Mouse (Mus musculus) lung, embryonic 14.5 days (tissue): Measurements from ENCODE around the gene Abca2. TPM values are rescaled to one million over a fixed set of nuclear protein-coding genes. Genes with fewer than 3 reads are reported as not detected.
"Not testable (repeated sequence)": the region's sequence is repeated elsewhere in the genome, so short reads cannot be mapped to it uniquely, and the experiment has no call there.

Experiments
- ATAC-seq: fragments of 200-750 bp; cut with Nextera tagmentation; 2 replicates; pipeline ENCODE4 v1.8.0; 2017; ENCODE audit warnings: mild to moderate bottlenecking, moderate TSS enrichment, moderate library complexity; ENCODE audit not compliant: insufficient read depth
- DNase-seq: peaks from one replicate; pipeline ENCODE4 v3.0.0-alpha.2; 2015
- H3K27ac ChIP-seq: fragments of 300-500 bp; sonication (generic); 2 replicates; pipeline ENCODE4 v1.5.1; 2014; ENCODE audit warnings: low read depth, mild to moderate bottlenecking, moderate library complexity
- H3K27me3 ChIP-seq: fragments of 300-500 bp; sonication (generic); 2 replicates; pipeline ENCODE4 v1.6.1; 2014; ENCODE audit warnings: low read length, control low read depth; ENCODE audit not compliant: insufficient read depth
- H3K36me3 ChIP-seq: fragments of 300-500 bp; sonication (generic); 2 replicates; pipeline ENCODE4 v1.6.1; 2014; ENCODE audit warnings: control low read depth; ENCODE audit not compliant: insufficient read depth
- H3K4me1 ChIP-seq: fragments of 300-500 bp; sonication (generic); 2 replicates; pipeline ENCODE4 v1.6.1; 2014; ENCODE audit warnings: antibody characterized with exemption, control low read depth; ENCODE audit not compliant: insufficient read depth
- H3K4me2 ChIP-seq: fragments of 300-500 bp; sonication (generic); 2 replicates; pipeline ENCODE4 v1.6.1; 2014; ENCODE audit warnings: mild to moderate bottlenecking
- H3K4me3 ChIP-seq: fragments of 300-500 bp; sonication (generic); 2 replicates; pipeline ENCODE4 v1.5.1; 2014; ENCODE audit warnings: low read depth, low read length
- H3K9ac ChIP-seq: fragments of 300-500 bp; sonication (generic); 2 replicates; pipeline ENCODE4 v1.6.1; 2014
- H3K9me3 ChIP-seq: fragments of 300-500 bp; sonication (generic); 2 replicates; pipeline ENCODE4 v1.6.1; 2016; ENCODE audit warnings: low read depth, low read length, control low read depth
- CTCF ChIP-seq: IDR thresholded peaks from 2 replicates; pipeline ENCODE4 v1.5.1; 2016; ENCODE audit warnings: antibody characterized with exemption, low read depth
- WGBS: fragments of 180-500 bp; shearing (Covaris S2); extraction: QIAGEN DNeasy Blood & Tissue Kit; methylation state at CpG from one replicate; pipeline ENCODE4 v1.1.7; 2014; 5-methylcytosine and 5-hydroxymethylcytosine counted together
- polyA plus RNA-seq: library from polyadenylated mRNA; unstranded; fragments of >200 nt; fragmentation: Nextera tagmentation; extraction: Ambion mirVana; gene quantifications from 2 replicates; pipeline ENCODE4 v1.2.1, GENCODE M21; 2014

Abca2 gene
- polyA plus RNA-seq, 1 experiment from 2014 or later, result 3.9 TPM

DNA sequence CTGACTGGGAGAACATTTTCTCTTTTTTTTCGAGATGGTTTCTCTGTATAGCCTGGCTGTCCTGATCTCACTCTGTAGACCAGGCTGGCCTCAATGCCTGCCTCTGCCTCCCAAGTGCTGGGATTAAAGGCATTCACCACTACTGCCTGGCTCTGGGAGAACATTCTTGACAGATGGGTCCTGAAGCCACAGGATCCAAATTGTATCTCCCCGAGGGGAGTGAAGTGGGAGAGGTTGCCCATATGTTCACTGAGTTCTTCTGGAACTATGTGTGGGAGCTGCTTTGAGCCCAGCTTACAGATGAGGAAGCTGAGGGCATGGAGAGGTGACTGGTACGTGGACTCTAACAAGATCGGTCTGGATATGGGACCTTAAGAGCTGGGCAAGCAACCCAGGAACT, 24.5 kb upstream of the Abca2 start:
- DNase-seq, result no peak
- Histone ChIP-seq H3K9me3 (no peaks in the 10 kb centered on the region), H3K27ac (no peak overlapping the region), H3K4me2 (no peak overlapping the region), H3K27me3 (peaks cover 56% of the 10 kb centered on the region), H3K9ac (no peak overlapping the region), H3K4me3 (no peak overlapping the region), H3K36me3 (no peaks in the 10 kb centered on the region), H3K4me1 (no peaks in the 10 kb centered on the region)
- TF ChIP-seq CTCF, result no peak
- 78% methylated on average over 4 of the region's 4 CpGs for WGBS
- no peak for ATAC-seq

GRCm38 (mm10) chr2:25408908-25409307, 19.6 kb upstream of the Abca2 start:
- ATAC-seq (no peak), DNase-seq (no peak)
- WGBS, result 68% methylated on average over 10 of the region's 10 CpGs
- H3K4me2 ChIP-seq, result no peak overlapping the region
- H3K9ac ChIP-seq, result no peak overlapping the region
- no peaks in the 10 kb centered on the region for H3K36me3 ChIP-seq
- TF ChIP-seq CTCF, result no peak
- no peak overlapping the region for H3K4me3 ChIP-seq
- H3K4me1 ChIP-seq, result no peaks in the 10 kb centered on the region
- peaks cover 7% of the 10 kb centered on the region for H3K27me3 ChIP-seq
- H3K27ac ChIP-seq, result no peak overlapping the region
- H3K9me3 ChIP-seq, result no peaks in the 10 kb centered on the region

DNA sequence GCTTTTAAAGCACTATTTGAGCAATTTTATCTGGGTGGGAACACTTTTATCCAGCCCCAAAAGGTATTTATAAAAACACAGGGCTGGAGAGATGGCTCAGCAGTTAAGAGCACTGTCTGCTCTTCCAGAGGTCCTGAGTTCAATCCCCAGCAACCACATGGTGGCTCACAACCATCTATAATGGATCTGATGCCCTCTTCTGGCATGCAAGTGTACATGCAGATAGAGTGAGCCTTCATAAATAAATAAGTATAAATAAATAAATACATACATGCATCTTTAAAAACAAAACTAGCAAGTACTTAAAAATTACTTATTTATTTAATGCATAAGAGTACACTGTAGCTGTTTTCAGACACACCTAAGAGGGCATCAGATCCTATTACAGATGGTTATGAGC, 15.1 kb upstream of the Abca2 start:
- H3K36me3 ChIP-seq, result not testable (repeated sequence)

GRCm38 (mm10) chr2:25417426-25417825, 11.1 kb upstream of the Abca2 start:
- no peak for TF ChIP-seq CTCF
- Histone ChIP-seq H3K4me2 (no peak overlapping the region), H3K27me3 (no peaks in the 10 kb centered on the region; the same call in 1 of the 2 replicates), H3K9me3 (no peaks in the 10 kb centered on the region), H3K4me3 (no peak overlapping the region), H3K4me1 (no peaks in the 10 kb centered on the region), H3K27ac (no peak overlapping the region), H3K36me3 (no peaks in the 10 kb centered on the region), H3K9ac (no peak overlapping the region)
- DNase-seq, result no peak
- WGBS, result 30% methylated on average over 3 of the region's 3 CpGs
- no peak for ATAC-seq

More for the DNA sequence above, 15.1 kb upstream of the Abca2 start:
- H3K4me1 ChIP-seq, H3K4me3 ChIP-seq, H3K9ac ChIP-seq, H3K27ac ChIP-seq, DNase-seq, H3K9me3 ChIP-seq, H3K27me3 ChIP-seq, ATAC-seq, H3K4me2 ChIP-seq: not testable (repeated sequence)

DNA sequence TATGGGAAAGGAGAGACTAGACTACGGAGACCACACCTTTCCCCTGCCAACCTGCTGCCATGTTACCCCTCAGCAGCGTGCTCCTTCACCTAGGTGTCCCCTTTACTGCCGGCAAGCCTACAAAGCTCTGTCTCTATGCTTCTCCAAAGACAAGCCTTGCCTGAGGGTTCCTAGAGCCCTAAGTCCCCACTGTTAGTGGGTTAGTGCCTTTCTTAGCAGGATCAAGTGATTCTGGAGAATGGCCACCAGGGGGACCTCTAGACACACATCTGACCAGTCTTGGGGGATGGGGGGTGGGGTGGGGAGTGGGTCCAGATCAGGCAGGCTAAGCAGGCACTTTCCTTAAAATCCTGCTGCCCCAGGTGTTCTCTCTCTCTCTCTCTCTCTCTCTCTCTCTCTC, 6.6 kb upstream of the Abca2 start:
- 0 out of 2 replicates have a peak, but pooled peaks have one; percentile 24 for ATAC-seq

GRCm38 (mm10) chr2:25422587-25423410, 5.7 kb upstream of the Abca2 start, which contains the start of gene Fut7:
TSS of gene Fut7 (plus strand) at chr2:25423267.
- no peak within 1 kb of the TSS for H3K4me2 ChIP-seq
- peaks cover 27% of the 10 kb centered on the region for H3K27me3 ChIP-seq
- DNase-seq, result no peak
- no peak for TF ChIP-seq CTCF
- no peak within 1 kb of the TSS for H3K9ac ChIP-seq
- no peaks in the 10 kb centered on the region for H3K9me3 ChIP-seq
- H3K36me3 ChIP-seq, result no peaks in the 10 kb centered on the region
- no peak for ATAC-seq
- no peak within 1 kb of the TSS for H3K27ac ChIP-seq
- H3K4me1 ChIP-seq, result no peaks in the 10 kb centered on the region
- no peak within 1 kb of the TSS for H3K4me3 ChIP-seq
- WGBS, result 54% methylated on average over 17 of the region's 17 CpGs

More for the DNA sequence above, 6.6 kb upstream of the Abca2 start:
- Histone ChIP-seq H3K9me3 (no peaks in the 10 kb centered on the region), H3K4me1 (no peaks in the 10 kb centered on the region), H3K27ac (no peak overlapping the region), H3K9ac (no peak overlapping the region), H3K36me3 (no peaks in the 10 kb centered on the region), H3K27me3 (peaks cover 27% of the 10 kb centered on the region), H3K4me3 (no peak overlapping the region), H3K4me2 (no peak overlapping the region)
- WGBS, result 20% methylated on average over 3 of the region's 3 CpGs
- peak; percentile 71 for DNase-seq
- TF ChIP-seq CTCF, result peak; percentile 74

DNA sequence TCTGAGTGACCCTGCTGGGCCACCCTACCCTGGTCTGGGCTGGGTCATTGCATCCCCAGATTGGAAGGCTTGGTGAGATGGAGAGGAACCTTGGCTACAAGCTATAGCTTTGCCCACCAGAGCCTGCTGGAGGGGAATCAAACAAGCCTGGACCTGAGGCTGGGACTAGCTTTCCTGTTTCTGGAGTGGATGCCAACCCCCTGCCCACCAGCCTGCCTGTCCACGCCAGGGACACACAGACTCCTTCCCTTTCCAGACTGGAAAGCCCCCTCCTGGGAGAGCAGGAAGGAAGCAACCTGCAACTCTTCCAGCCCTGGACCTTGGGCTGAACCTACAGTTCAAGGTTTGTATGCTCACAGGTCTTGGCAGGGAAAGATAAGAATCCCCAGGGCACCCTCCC, 4.9 kb upstream of the Abca2 start:
- H3K27me3 ChIP-seq, result peaks cover 27% of the 10 kb centered on the region
- no peak overlapping the region for H3K27ac ChIP-seq
- no peak overlapping the region for H3K4me2 ChIP-seq
- no peak for ATAC-seq
- WGBS, result 75% methylated on average over 1 of the region's 1 CpGs
- no peak overlapping the region for H3K9ac ChIP-seq
- H3K4me1 ChIP-seq, result no peaks in the 10 kb centered on the region
- no peaks in the 10 kb centered on the region for H3K36me3 ChIP-seq
- H3K9me3 ChIP-seq, result no peaks in the 10 kb centered on the region
- no peak for DNase-seq
- TF ChIP-seq CTCF, result no peak
- no peak overlapping the region for H3K4me3 ChIP-seq
